Mouse (Mus musculus): ENCODE measurements at regions not wholly inside any gene's neighbourhood (a gene's known extent, or its start where the extent isn't known, plus 50 kb on each side); places are given as distances from the start of the nearest gene placed in this dataset.

GRCm38 (mm10) chr13:117079316-117079715 lies 54.0 kb upstream of the Parp8 start:
- H3K4me2 ChIP-seq (ENCODE audit: low read depth) = no peak overlapping the region
- TF ChIP-seq USF1 (IDR thresholded peaks at IDR 0.05; ENCODE audit: low read depth) (no peak), TCF3 (IDR thresholded peaks at IDR 0.05; ENCODE audit: insufficient read length, low read depth) (no peak), SRF (IDR thresholded peaks at IDR 0.05; ENCODE audit: control insufficient read depth, insufficient read length, low read depth) (no peak), CEBPB (IDR thresholded peaks at IDR 0.05; ENCODE audit: insufficient read depth, poor library complexity, severe bottlenecking) (no peak), MAX (IDR thresholded peaks at IDR 0.05; ENCODE audit: low read depth) (no peak), E2F4 (IDR thresholded peaks at IDR 0.05; ENCODE audit: insufficient read depth) (no peak), TCF12 (IDR thresholded peaks at IDR 0.05; ENCODE audit: insufficient read depth, poor library complexity, severe bottlenecking) (no peak), POLR2A (IDR thresholded peaks at IDR 0.05; ENCODE audit: insufficient read length, low read depth) (no peak), MYOG (IDR thresholded peaks at IDR 0.05; ENCODE audit: control insufficient read depth in 1 of 3, insufficient read depth in 1 of 3, insufficient read length in 2 of 3, low read depth in 2 of 3) (no peak), REST (IDR thresholded peaks at IDR 0.05; ENCODE audit: insufficient read depth, insufficient read length) (no peak), MYOD1 (IDR thresholded peaks at IDR 0.05; ENCODE audit: control insufficient read depth in 1 of 3, insufficient read length in 2 of 3, low read depth in 2 of 3) (no peak), POLR2AphosphoS2 (IDR thresholded peaks at IDR 0.05; ENCODE audit: insufficient read length, low read depth) (no peak)
- H3K79me2 ChIP-seq (ENCODE audit: control insufficient read depth, insufficient read depth) = no peaks in the 10 kb centered on the region
- no peak overlapping the region for H3K4me3 ChIP-seq
- no peak overlapping the region for H3ac ChIP-seq (ENCODE audit: control insufficient read depth, insufficient read length)
- no peaks in the 10 kb centered on the region for H3K27me3 ChIP-seq (ENCODE audit: control insufficient read depth, insufficient read depth, insufficient read length)
- H3K36me3 ChIP-seq (ENCODE audit: control insufficient read depth, insufficient read depth) = no peaks in the 10 kb centered on the region
